Mouse (Mus musculus) left cerebral cortex, adult 2 months (tissue): ENCODE measurements at regions not wholly inside any gene's neighbourhood (a gene's known extent, or its start where the extent isn't known, plus 50 kb on each side); places are given as distances from the start of the nearest gene placed in this dataset.
A peak's percentile ranks its signal among the peaks of the same experiment; 100 is the strongest.

Source experiments
- DNase-seq, 2 experiments: peaks; one replicate each; pipeline ENCODE4 v3.0.0; 2021 to 2022; ENCODE audit warnings: low spot score in 2 of 2, mixed read lengths in 1 of 2; ENCODE audit errors: extremely low spot score in 1 of 2
- H3K27ac ChIP-seq: fragments of 200-600 bp; 2 replicates; pipeline ENCODE4 v1.8.1; 2022
- H3K4me3 ChIP-seq: fragments of 200-600 bp; 2 replicates; pipeline ENCODE4 v1.8.1; 2022
- CTCF ChIP-seq: fragments of 200-600 bp; IDR thresholded peaks from 2 replicates; pipeline ENCODE4 v1.8.1; 2022; ENCODE audit warnings: antibody characterized with exemption, mild to moderate bottlenecking, moderate library complexity
- intact Hi-C: fragments of 180-260 bp; cut with DNase I; formaldehyde crosslinking; loops from one replicate; pipeline ENCODE4 v1.15.1; 2025

- Histone ChIP-seq H3K27ac (no peak overlapping the region), H3K4me3 (no peak overlapping the region)
- DNase-seq, result no peak
- no peak for TF ChIP-seq CTCF
- intact Hi-C loops, result loop anchor here (2.0 kb wide), 1 partner anchor 86 kb away; no protein-coding TSS in a partner anchor
These were observed 119.6 kb upstream of the Slc22a12 start for GRCm38 (mm10) chr19:6662346-6662939.

- no peak for TF ChIP-seq CTCF
- intact Hi-C loops, result no loop called here
- Histone ChIP-seq H3K4me3 (no peak overlapping the region), H3K27ac (no peak overlapping the region)
- DNase-seq, result no peak
These were observed 118.7 kb upstream of the Slc22a12 start for GRCm38 (mm10) chr19:6661508-6661871.

GRCm38 (mm10) chr19:6660723-6661507 is 118.1 kb upstream of the Slc22a12 start:
- TF ChIP-seq CTCF, result peak; percentile 14
- intact Hi-C loops, result no loop called here
- DNase-seq, result no peak
- Histone ChIP-seq H3K4me3 (no peak overlapping the region), H3K27ac (no peak overlapping the region)

- Histone ChIP-seq H3K27ac (no peak overlapping the region), H3K4me3 (no peak overlapping the region)
- DNase-seq, result no peak
- intact Hi-C loops, result no loop called here
- TF ChIP-seq CTCF, result no peak
These were observed 117.3 kb upstream of the Slc22a12 start for GRCm38 (mm10) chr19:6660157-6660556.

- no peak for DNase-seq
- intact Hi-C loops, result no loop called here
- TF ChIP-seq CTCF, result peak; percentile 11; the same call in 1 of the 2 replicates
- Histone ChIP-seq H3K4me3 (no peak overlapping the region), H3K27ac (no peak overlapping the region)
These were observed 111.7 kb upstream of the Slc22a12 start for GRCm38 (mm10) chr19:6654550-6654949.

GRCm38 (mm10) chr19:6652775-6653174 is 109.9 kb upstream of the Slc22a12 start:
- H3K27ac ChIP-seq, result no peak overlapping the region
- no peak for DNase-seq
- intact Hi-C loops, result no loop called here
- no peak overlapping the region for H3K4me3 ChIP-seq
- peak; percentile 19 for TF ChIP-seq CTCF

- no peak overlapping the region for H3K27ac ChIP-seq
- TF ChIP-seq CTCF, result no peak
- DNase-seq, result no peak
- intact Hi-C loops, result no loop called here
- H3K4me3 ChIP-seq, result no peak overlapping the region
These were observed 108.4 kb upstream of the Slc22a12 start for GRCm38 (mm10) chr19:6651192-6651591.

GRCm38 (mm10) chr19:6649885-6650284 is 107.1 kb upstream of the Slc22a12 start:
- TF ChIP-seq CTCF, result no peak
- intact Hi-C loops, result no loop called here
- Histone ChIP-seq H3K27ac (no peak overlapping the region), H3K4me3 (no peak overlapping the region)
- no peak for DNase-seq

GRCm38 (mm10) chr19:6647686-6648085 is 104.9 kb upstream of the Slc22a12 start:
- no peak for DNase-seq
- no peak overlapping the region for H3K27ac ChIP-seq
- no peak for TF ChIP-seq CTCF
- intact Hi-C loops, result no loop called here
- H3K4me3 ChIP-seq, result no peak overlapping the region

- no peak for DNase-seq
- no peak overlapping the region for H3K27ac ChIP-seq
- TF ChIP-seq CTCF, result peak; percentile 29
- intact Hi-C loops, result no loop called here
- H3K4me3 ChIP-seq, result no peak overlapping the region
These were observed 104.4 kb upstream of the Slc22a12 start for GRCm38 (mm10) chr19:6647216-6647615.

GRCm38 (mm10) chr19:6645912-6646311 is 103.1 kb upstream of the Slc22a12 start:
- no peak overlapping the region for H3K4me3 ChIP-seq
- no peak for TF ChIP-seq CTCF
- no peak overlapping the region for H3K27ac ChIP-seq
- DNase-seq, result no peak
- intact Hi-C loops, result no loop called here

GRCm38 (mm10) chr19:6644871-6645270 is 102.0 kb upstream of the Slc22a12 start:
- H3K4me3 ChIP-seq, result no peak overlapping the region
- H3K27ac ChIP-seq, result no peak overlapping the region
- no peak for DNase-seq
- intact Hi-C loops, result no loop called here
- TF ChIP-seq CTCF, result no peak

GRCm38 (mm10) chr19:6639681-6640080 is 96.8 kb upstream of the Slc22a12 start:
- no peak for DNase-seq
- H3K27ac ChIP-seq, result no peak overlapping the region
- no peak overlapping the region for H3K4me3 ChIP-seq
- intact Hi-C loops, result no loop called here
- TF ChIP-seq CTCF, result no peak
